Mouse (Mus musculus): Measurements from ENCODE around the gene Slc25a25.

DNA sequence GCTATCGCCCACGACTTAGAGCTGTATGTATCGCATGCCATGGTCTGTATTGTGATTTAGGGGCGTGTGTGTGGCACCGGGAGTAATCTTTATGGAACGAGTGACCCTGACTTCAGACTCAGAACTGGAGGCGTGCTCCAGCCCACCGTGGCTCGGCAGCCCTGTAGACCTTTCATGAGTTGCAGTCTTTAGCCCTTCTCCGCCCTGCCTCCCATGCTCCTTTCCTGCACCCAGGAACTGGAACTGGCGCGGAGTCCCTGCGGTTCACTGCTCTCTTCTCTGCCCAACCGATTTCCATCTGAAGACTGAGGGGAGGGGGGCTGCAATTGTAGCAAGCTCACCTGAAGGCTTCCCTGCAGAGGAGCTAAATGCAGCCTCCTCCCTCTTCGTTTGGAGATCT is 54.5 kb downstream of the Slc25a25 start:
- TF ChIP-seq POLR2A (IDR thresholded peaks at IDR 0.05; ENCODE audit: low read depth, low read length), result no peak
- TF ChIP-seq CTCF (IDR thresholded peaks at IDR 0.05; ENCODE audit: extremely low read depth, insufficient read depth, insufficient read length, insufficient replicate concordance), result no peak

All from spleen, adult 2 months (tissue).